Mouse (Mus musculus) left cerebral cortex, postnatal 36 days (tissue): ENCODE measurements around the gene Clcn3. TPM values are rescaled to one million over a fixed set of nuclear protein-coding genes. Genes with fewer than 3 reads are reported as not detected.

Experiments used
- DNase-seq, 2 experiments: peaks; one replicate each; pipeline ENCODE4 v3.0.0; 2021 to 2022; ENCODE audit warnings: low spot score in 2 of 2, mixed read lengths in 1 of 2
- intact Hi-C: fragments of 180-260 bp; cut with DNase I; formaldehyde crosslinking; loops from one replicate; pipeline ENCODE4 v1.15.1; 2025
- total RNA-seq, 2 experiments: library from RNA; stranded (reverse); gene quantifications; 2 replicates each; pipeline ENCODE4 v1.2.3; 2021

The Clcn3 gene
- total RNA-seq, 2 experiments from 2014 or later: 132 to 133 TPM

DNA sequence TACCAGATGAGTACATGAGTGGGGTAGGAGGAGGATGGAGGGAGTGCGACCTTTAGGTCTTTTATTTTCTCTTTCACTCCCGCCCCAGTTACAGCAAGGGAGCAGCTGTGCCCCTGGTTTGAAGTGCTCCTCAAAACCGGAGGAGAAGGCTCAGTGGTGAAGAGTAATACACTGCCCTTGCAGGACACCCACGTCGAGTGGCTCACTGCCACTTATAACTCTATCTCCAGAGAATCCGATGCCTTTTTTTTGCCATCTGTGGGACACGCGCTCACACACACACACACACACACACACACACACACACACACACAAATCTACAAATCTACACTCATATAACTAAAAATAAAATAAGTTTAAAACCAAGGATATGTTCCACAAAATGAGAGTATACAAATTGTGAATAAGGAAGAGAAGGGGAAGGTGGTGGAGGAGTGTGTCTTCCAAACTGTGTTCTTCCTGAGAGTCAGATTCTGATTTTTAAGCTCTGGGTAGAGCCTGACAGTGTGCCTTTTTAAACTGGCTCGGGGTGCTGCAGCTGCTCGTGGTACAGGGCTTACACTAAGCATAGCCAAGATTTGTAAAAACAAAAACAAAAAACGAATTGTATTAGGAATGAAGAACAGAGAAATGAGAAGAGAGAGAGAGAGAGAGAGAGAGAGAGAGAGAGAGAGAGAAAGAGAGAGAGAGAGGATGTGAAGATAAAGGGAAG is 93.8 kb downstream of the Clcn3 start:
- no peak for DNase-seq
- intact Hi-C loops: no loop called here

DNA sequence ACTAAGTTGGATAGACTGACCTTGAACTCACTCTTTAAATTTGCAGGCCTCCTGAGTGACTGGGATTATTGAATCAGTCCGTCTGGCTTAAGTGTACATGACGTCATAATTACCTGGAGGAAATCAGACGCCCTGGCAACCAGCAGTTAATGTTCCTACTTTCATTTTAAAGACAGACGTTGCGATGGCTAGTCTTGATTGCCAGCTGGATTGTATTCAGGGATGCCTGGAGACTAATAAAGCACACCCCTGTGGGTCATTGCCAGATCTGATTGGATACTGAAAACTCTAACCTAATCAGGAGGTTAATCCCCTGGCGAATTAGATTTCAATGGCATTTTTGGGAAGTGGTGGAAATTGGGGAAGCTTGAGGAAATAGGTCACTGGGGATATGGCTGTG is 96.4 kb downstream of the Clcn3 start:
- intact Hi-C loops: no loop called here
- DNase-seq: no peak

- DNase-seq: no peak
- intact Hi-C loops: no loop called here
These were observed 99.5 kb downstream of the Clcn3 start for GRCm38 (mm10) chr8:60883419-60884137.

- DNase-seq: no peak
- intact Hi-C loops: no loop called here
These were observed 104.5 kb downstream of the Clcn3 start for GRCm38 (mm10) chr8:60878617-60879016.

GRCm38 (mm10) chr8:60870231-60871193 is 112.6 kb downstream of the Clcn3 start:
- no peak for DNase-seq
- intact Hi-C loops: no loop called here

GRCm38 (mm10) chr8:60869761-60870160 is 113.3 kb downstream of the Clcn3 start:
- intact Hi-C loops: loop anchor here (10.0 kb wide), 1 partner anchor 365 kb away; the partner anchor contains the start of genes Aadat and Gm10283

DNA sequence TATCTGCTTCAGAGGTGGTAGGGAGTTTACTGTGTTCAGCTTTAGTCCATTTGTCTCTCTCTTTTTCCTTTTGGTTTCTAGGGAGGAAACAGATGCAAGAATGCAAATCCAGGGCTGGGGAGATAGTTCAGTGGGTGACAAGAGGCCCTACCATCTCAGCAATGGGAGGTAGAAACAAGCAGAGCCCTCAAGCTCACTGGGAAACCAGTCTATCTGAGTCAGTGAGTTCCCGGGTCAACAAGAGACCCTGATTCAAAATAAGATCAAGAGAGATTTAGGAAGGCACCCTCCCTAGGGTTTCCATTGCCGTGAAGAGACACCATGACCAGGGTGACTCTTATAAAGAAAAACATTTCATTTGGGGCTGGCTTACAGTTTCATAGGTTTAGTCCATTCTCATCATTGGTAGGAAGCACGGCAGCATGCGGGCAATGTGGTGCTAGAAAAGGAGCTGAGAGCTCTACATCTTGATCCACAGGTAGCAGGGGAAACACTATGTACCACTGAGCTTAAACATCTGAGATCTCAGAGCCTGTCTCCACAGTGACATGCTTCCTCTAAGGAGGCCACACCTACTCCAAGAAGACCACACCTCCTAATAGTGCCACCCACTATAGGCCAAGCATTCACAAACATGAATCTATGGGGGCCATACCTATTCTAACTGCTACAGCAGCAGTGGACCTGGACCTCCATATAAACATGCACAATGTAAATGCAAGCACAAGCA is 114.7 kb downstream of the Clcn3 start:
- intact Hi-C loops: loop anchor here (10.0 kb wide), 1 partner anchor 364 kb away; the partner anchor contains the start of genes Aadat and Gm10283
- no peak for DNase-seq

More at GRCm38 (mm10) chr8:60869761-60870160, 113.3 kb downstream of the Clcn3 start:
- DNase-seq: no peak

GRCm38 (mm10) chr8:60867468-60868115 is 115.5 kb downstream of the Clcn3 start:
- peak; percentile 41 for DNase-seq
- intact Hi-C loops: loop anchor here (1.0 to 10.0 kb wide), 2 partner anchors 236 to 363 kb away; partner anchors contain the start of genes Aadat and Gm10283

DNA sequence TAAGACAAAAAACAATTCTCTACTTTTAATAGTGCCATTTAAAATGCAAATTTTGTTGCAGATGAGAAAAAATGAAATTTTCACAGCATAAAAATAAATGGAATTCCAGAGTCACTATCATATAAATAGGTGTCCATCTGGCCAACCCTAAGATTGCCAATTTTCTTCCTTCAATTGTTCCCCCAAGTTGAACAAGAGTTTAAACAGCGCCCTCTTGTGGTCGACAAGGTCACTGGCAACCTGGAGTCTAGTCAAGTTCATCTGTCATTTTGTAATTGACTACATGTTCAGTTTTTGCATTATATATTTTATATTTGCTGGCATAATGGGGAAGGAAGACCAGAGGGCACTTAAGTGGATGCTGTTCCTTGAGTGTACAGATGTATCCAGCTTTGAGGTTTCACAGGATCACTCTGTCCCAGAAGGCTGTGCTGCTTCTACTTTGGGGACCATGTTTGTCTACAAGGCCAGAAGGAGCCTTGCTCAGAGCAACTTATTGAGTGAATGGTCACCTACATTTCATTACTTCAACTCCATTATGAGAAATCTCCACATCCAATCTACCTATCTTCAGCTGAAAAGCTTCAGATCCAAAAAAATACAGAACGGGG is 117.5 kb downstream of the Clcn3 start:
- intact Hi-C loops: loop anchor here (1.0 to 10.0 kb wide), 3 partner anchors 92 to 361 kb away; partner anchors contain the start of genes Aadat and Gm10283
- peak; percentile 44 to 59 for DNase-seq

DNA sequence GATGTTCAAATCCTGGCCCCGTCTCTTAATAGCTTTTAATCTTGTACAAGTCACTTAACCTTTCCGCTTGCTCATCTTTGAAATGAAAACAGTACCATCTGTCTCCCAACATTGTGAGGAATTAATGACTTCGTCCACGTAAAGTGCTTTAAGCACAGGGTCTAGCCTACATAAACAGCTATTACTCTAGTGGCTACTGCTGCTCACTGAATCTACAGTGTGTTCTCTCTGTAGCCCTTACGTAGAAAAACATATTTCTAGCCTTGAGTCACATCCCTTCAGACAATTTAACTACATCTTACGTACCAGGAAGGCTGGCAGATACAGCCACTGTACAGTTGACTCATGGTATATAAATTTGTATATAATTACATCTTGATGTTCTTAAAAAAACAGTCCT is 118.2 kb downstream of the Clcn3 start:
- no peak for DNase-seq
- intact Hi-C loops: loop anchor here (1.0 to 10.0 kb wide), 3 partner anchors 92 to 360 kb away; partner anchors contain the start of genes Aadat and Gm10283

GRCm38 (mm10) chr8:60861783-60862182 is 121.3 kb downstream of the Clcn3 start:
- DNase-seq: no peak
- intact Hi-C loops: loop anchor here (10.0 kb wide), 1 partner anchor 357 kb away; the partner anchor contains the start of genes Aadat and Gm10283

DNA sequence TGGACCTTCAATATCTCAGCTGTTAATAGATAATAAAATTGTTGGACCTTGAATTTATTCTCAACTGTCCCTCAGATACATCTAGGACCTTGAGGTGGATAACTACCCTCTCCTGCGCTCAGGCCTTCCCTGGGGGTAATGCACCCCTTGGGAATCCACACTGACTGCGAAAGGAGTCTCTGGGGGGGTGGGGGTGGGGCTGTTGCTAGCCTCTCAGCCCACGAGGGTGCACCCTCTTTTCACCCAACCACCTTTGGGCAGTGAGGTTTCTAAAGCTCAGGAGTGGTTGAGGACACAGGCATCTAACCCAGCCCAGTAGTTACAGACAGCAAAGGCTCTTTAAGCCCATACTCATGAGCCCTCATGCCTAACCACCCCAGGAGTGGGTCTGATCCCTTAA is 122.4 kb downstream of the Clcn3 start:
- intact Hi-C loops: loop anchor here (10.0 kb wide), 1 partner anchor 356 kb away; the partner anchor contains the start of genes Aadat and Gm10283
- no peak for DNase-seq

Other genes with a start within 250 kb of the Clcn3 start
- 10 to 100 TPM; 48.4 to 50.4 TPM for gene Hpf1, start 92.9 kb downstream of the Clcn3 start, total RNA-seq
- gene Nek1, start 9.9 kb upstream of the Clcn3 start, total RNA-seq: 10 to 100 TPM; 25.0 to 31.6 TPM
- 10 to 100 TPM; 37.5 to 37.8 TPM for gene Sh3rf1, start 240.6 kb upstream of the Clcn3 start, total RNA-seq